Mouse (Mus musculus) MEL (cell line): Measurements from ENCODE around the gene Smim5. TPM values are rescaled to one million over a fixed set of nuclear protein-coding genes. Genes with fewer than 3 reads are reported as not detected.

Experiments
- DNase-seq: peaks from one replicate; pipeline ENCODE4 v3.0.0; 2011; ENCODE audit warnings: low read depth, low spot score
- H3K27ac ChIP-seq: 2 replicates; pipeline ENCODE4 v1.5.1; 2012; ENCODE audit warnings: low read depth, mild to moderate bottlenecking, control low read depth, low read length, moderate library complexity; ENCODE audit not compliant: control insufficient read depth
- H3K27me3 ChIP-seq, 2 experiments: fragments of 150-350 bp in 1 of 2; sonication (generic) in 1 of 2; 2 replicates each; pipeline ENCODE4 v1.6.1; 2012; ENCODE audit warnings: low read length in 2 of 2, mild to moderate bottlenecking in 2 of 2, improper control_type of control experiment in 1 of 2, moderate library complexity in 1 of 2; ENCODE audit not compliant: insufficient read depth in 2 of 2, control insufficient read depth in 1 of 2
- H3K36me3 ChIP-seq, 2 experiments: 2 replicates each; pipeline ENCODE4 v1.6.1; 2012 to 2014; ENCODE audit warnings: low read length in 2 of 2, improper control_type of control experiment in 1 of 2, inconsistent platforms in 1 of 2, mild to moderate bottlenecking in 1 of 2; ENCODE audit not compliant: insufficient read depth in 2 of 2, control insufficient read depth in 1 of 2
- H3K4me1 ChIP-seq, 2 experiments: fragments of 150-350 bp in 1 of 2; sonication (generic) in 1 of 2; 2 replicates each; pipeline ENCODE4 v1.6.1; 2012; ENCODE audit warnings: low read length in 2 of 2, improper control_type of control experiment in 1 of 2, mild to moderate bottlenecking in 1 of 2; ENCODE audit not compliant: insufficient read depth in 2 of 2, control insufficient read depth in 1 of 2
- H3K4me3 ChIP-seq, 2 experiments: fragments of 150-350 bp in 1 of 2; sonication (generic) in 1 of 2; 2 replicates each; pipeline ENCODE4 v1.5.1; 2012; ENCODE audit warnings: low read depth in 2 of 2, low read length in 2 of 2, mild to moderate bottlenecking in 2 of 2, moderate library complexity in 2 of 2, control low read depth in 1 of 2, improper control_type of control experiment in 1 of 2; ENCODE audit not compliant: control insufficient read depth in 1 of 2, insufficient read depth in 1 of 2
- H3K79me2 ChIP-seq: 2 replicates; pipeline ENCODE4 v1.6.1; 2012; ENCODE audit warnings: mild to moderate bottlenecking, low read length, moderate library complexity; ENCODE audit not compliant: control insufficient read depth, poor library complexity, insufficient read depth
- H3K9ac ChIP-seq: 2 replicates; pipeline ENCODE4 v1.6.1; 2012; ENCODE audit warnings: low read depth, mild to moderate bottlenecking, control low read depth, low read length, moderate library complexity; ENCODE audit not compliant: control insufficient read depth, poor library complexity, severe bottlenecking
- H3K9me3 ChIP-seq: fragments of 150-350 bp; sonication (generic); replicated peaks from 2 replicates; pipeline ENCODE4 v1.6.1; 2012; ENCODE audit warnings: mild to moderate bottlenecking, low read length, improper control_type of control experiment, moderate library complexity; ENCODE audit not compliant: insufficient read depth
- CHD1 ChIP-seq: IDR thresholded peaks from 2 replicates; pipeline ENCODE4 v1.6.1; 2012; ENCODE audit warnings: low read depth, mild to moderate bottlenecking, inconsistent platforms, low read length, improper control_type of control experiment
- CTCF ChIP-seq, 3 experiments: IDR thresholded peaks in 2 of 3; conservative IDR thresholded peaks in 1 of 3; 2 replicates each; pipeline ENCODE4 v1.5.1; 2011 to 2012; ENCODE audit warnings: low read length in 3 of 3, low read depth in 2 of 3, mild to moderate bottlenecking in 2 of 3, improper control_type of control experiment in 1 of 3, inconsistent platforms in 1 of 3, mixed read lengths in 1 of 3, moderate library complexity in 1 of 3; ENCODE audit not compliant: control insufficient read depth in 1 of 3, insufficient read depth in 1 of 3, poor library complexity in 1 of 3, severe bottlenecking in 1 of 3
- E2F4 ChIP-seq: IDR thresholded peaks from 2 replicates; pipeline ENCODE4 v1.6.1; 2011; ENCODE audit warnings: low read depth, low read length, improper control_type of control experiment, borderline replicate concordance
- ELF1 ChIP-seq: IDR thresholded peaks from 2 replicates; pipeline ENCODE4 v1.6.1; 2014; ENCODE audit warnings: low read depth, mild to moderate bottlenecking, inconsistent platforms, low read length, improper control_type of control experiment, moderate library complexity
- EP300 ChIP-seq, 2 experiments: IDR thresholded peaks; 2 replicates each; pipeline ENCODE4 v1.6.1; 2011; ENCODE audit warnings: improper control_type of control experiment in 2 of 2, low read length in 2 of 2, low read depth in 1 of 2, mild to moderate bottlenecking in 1 of 2
- GATA1 ChIP-seq: IDR thresholded peaks from 2 replicates; pipeline ENCODE4 v1.6.1; 2011; ENCODE audit warnings: low read depth, low read length, improper control_type of control experiment
- JUND ChIP-seq: IDR thresholded peaks from 2 replicates; pipeline ENCODE4 v1.6.1; 2011; ENCODE audit warnings: low read depth, mild to moderate bottlenecking, improper control_type of control experiment, low read length
- MXI1 ChIP-seq: IDR thresholded peaks from 2 replicates; pipeline ENCODE4 v1.6.1; 2011; ENCODE audit warnings: mild to moderate bottlenecking, low read depth, low read length, improper control_type of control experiment
- MYB ChIP-seq: IDR thresholded peaks from 2 replicates; pipeline ENCODE4 v1.6.1; 2011; ENCODE audit warnings: mild to moderate bottlenecking, low read depth, low read length, improper control_type of control experiment
- MYC ChIP-seq: IDR thresholded peaks from 2 replicates; pipeline ENCODE4 v1.6.1; 2011; ENCODE audit warnings: low read depth, mild to moderate bottlenecking, low read length, improper control_type of control experiment, moderate library complexity
- NELFE ChIP-seq: IDR thresholded peaks from 2 replicates; pipeline ENCODE4 v1.6.1; 2011; ENCODE audit warnings: low read depth, low read length, improper control_type of control experiment
- POLR2A ChIP-seq, 2 experiments: IDR thresholded peaks; 2 replicates each; pipeline ENCODE4 v1.6.1; 2011 to 2012; ENCODE audit warnings: low read length in 2 of 2, mild to moderate bottlenecking in 2 of 2, control low read depth in 1 of 2, improper control_type of control experiment in 1 of 2, low read depth in 1 of 2, moderate library complexity in 1 of 2; ENCODE audit not compliant: control insufficient read depth in 1 of 2, insufficient read depth in 1 of 2, poor library complexity in 1 of 2
- POLR2AphosphoS2 ChIP-seq: IDR thresholded peaks from 2 replicates; pipeline ENCODE4 v1.6.1; 2011; ENCODE audit warnings: low read length, improper control_type of control experiment
- POLR2AphosphoS5 ChIP-seq: IDR thresholded peaks from 2 replicates; pipeline ENCODE4 v1.6.1; 2012; ENCODE audit warnings: low read depth, borderline replicate concordance, mild to moderate bottlenecking, inconsistent platforms, low read length, moderate library complexity, mixed read lengths
- RCOR1 ChIP-seq: IDR thresholded peaks from 2 replicates; pipeline ENCODE4 v1.6.1; 2012; ENCODE audit warnings: low read depth, mild to moderate bottlenecking, inconsistent platforms, low read length, improper control_type of control experiment
- TAL1 ChIP-seq: IDR thresholded peaks from 2 replicates; pipeline ENCODE4 v1.6.1; 2012; ENCODE audit warnings: mild to moderate bottlenecking, inconsistent platforms, low read length, moderate library complexity, mixed read lengths
- TBP ChIP-seq: IDR thresholded peaks from 2 replicates; pipeline ENCODE4 v1.8.0; 2011; ENCODE audit warnings: low read depth, low read length, improper control_type of control experiment
- ZKSCAN1 ChIP-seq: IDR thresholded peaks from 2 replicates; pipeline ENCODE4 v1.6.1; 2012; ENCODE audit warnings: low read depth, mild to moderate bottlenecking, inconsistent platforms, low read length, improper control_type of control experiment, moderate library complexity
- ZMIZ1 ChIP-seq: IDR thresholded peaks from 2 replicates; pipeline ENCODE4 v1.6.1; 2012; ENCODE audit warnings: low read depth, mild to moderate bottlenecking, inconsistent platforms, low read length, improper control_type of control experiment, moderate library complexity
- polyA plus RNA-seq, 2 experiments: library from polyadenylated mRNA; stranded (reverse) in 1 of 2; unstranded in 1 of 2; fragments of >175 nt in 1 of 2; fragments of >200 nt in 1 of 2; gene quantifications; 2 replicates each; pipeline versions ENCODE4 v1.2.1 to v1.2.4; 2012; ENCODE audit warnings: low replicate concordance in 2 of 2, low read depth in 1 of 2; ENCODE audit not compliant: insufficient read length in 2 of 2, insufficient read depth in 1 of 2, missing spikeins in 1 of 2
- total RNA-seq: library from RNA; depleted of rRNA; stranded (reverse); fragments of 300-350 nt; gene quantifications from 2 replicates; pipeline ENCODE4 v1.2.3, GENCODE M21; 2012

Smim5 gene
- total and polyA plus RNA-seq, 3 experiments: 24.8 to 41.0 TPM; not detected in 1

DNA sequence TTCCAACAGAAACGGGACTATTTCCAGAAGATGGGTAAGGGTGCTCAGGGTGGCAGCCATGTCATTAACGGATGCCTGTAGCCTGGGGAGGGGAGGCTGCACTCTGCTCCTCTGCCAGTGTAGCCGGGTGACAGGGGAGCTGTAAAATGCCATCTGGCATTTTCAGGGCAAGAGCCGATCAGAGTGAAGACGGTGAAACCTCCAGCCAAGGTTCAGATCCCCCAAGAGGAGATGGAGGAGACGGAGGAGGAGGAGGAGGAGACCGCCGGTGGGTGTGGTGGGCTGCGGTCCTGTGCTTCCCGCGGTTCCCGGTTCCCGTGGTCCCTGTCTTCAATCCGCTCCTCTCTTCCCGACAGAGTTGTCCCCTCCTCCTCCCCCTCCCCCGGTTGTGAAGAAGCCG lies 16.5 kb upstream of the Smim5 start:
- H3K9ac ChIP-seq: no peak overlapping the region

DNA sequence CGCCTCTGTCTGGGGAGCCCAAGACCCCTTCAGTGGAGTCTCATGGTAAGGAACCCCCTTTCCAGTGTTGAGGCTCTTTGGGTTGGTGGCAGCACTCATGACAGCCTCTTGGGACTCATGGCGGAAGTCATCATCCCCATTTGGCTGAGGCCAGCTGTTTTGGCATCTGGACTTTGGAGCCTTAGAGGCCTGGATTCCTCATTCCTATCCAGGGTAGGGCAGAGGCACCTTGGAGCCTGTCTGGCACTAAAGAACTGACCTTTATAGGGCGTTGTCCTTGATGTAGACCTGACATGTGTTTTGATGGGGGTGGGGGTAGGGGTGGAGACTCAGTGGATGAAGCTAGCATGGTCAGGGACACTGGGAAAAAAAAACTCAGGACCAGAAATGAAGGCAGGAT lies 15.4 kb upstream of the Smim5 start:
- no peak for DNase-seq
- H3K4me1 ChIP-seq: no peaks in the 10 kb centered on the region
- no peak overlapping the region for H3K4me3 ChIP-seq
- no peaks in the 10 kb centered on the region for H3K9me3 ChIP-seq
- TF ChIP-seq TBP (no peak), ELF1 (no peak), JUND (no peak), GATA1 (no peak), CHD1 (no peak), RCOR1 (no peak), POLR2AphosphoS5 (no peak), EP300 (IDR thresholded peaks at IDR 0.05; ENCODE audit: low read depth in 1 of 2, low read length in 2 of 2) (no peak), NELFE (no peak), E2F4 (no peak), MYB (no peak), ZMIZ1 (no peak), POLR2A (IDR thresholded peaks at IDR 0.05; ENCODE audit: control insufficient read depth in 1 of 2, insufficient read depth in 1 of 2, low read depth in 1 of 2, low read length in 2 of 2, poor library complexity in 1 of 2) (no peak)
- H3K79me2 ChIP-seq: no peaks in the 10 kb centered on the region
- no peaks in the 10 kb centered on the region for H3K27me3 ChIP-seq
- H3K9ac ChIP-seq: no peak overlapping the region
- no peak overlapping the region for H3K27ac ChIP-seq
- no peaks in the 10 kb centered on the region for H3K36me3 ChIP-seq

More for the DNA sequence above, 16.5 kb upstream of the Smim5 start:
- no peak for DNase-seq
- TF ChIP-seq MYC (no peak), MXI1 (no peak), POLR2AphosphoS2 (no peak), CHD1 (no peak), ZKSCAN1 (no peak), CTCF (IDR thresholded peaks at IDR 0.05 in 2 of 3, conservative IDR thresholded peaks at IDR 0.05 in 1 of 3; ENCODE audit: control insufficient read depth in 1 of 3, insufficient read depth in 1 of 3, low read depth in 2 of 3, low read length in 3 of 3, poor library complexity in 1 of 3, severe bottlenecking in 1 of 3) (no peak), ELF1 (no peak), NELFE (no peak), ZMIZ1 (no peak), POLR2AphosphoS5 (no peak), TAL1 (no peak)
- Histone ChIP-seq H3K27me3 (no peaks in the 10 kb centered on the region), H3K4me1 (no peaks in the 10 kb centered on the region), H3K9me3 (no peaks in the 10 kb centered on the region), H3K36me3 (no peaks in the 10 kb centered on the region), H3K4me3 (no peak overlapping the region), H3K79me2 (no peaks in the 10 kb centered on the region), H3K27ac (no peak overlapping the region)
